Mouse (Mus musculus): Measurements from ENCODE around the gene Gna13. TPM values are rescaled to one million over a fixed set of nuclear protein-coding genes. Genes with fewer than 3 reads are reported as not detected.
A peak's percentile ranks its signal among the peaks of the same experiment; 100 is the strongest.

Gene Gna13
- polyA plus RNA-seq, 1 experiment from 2014 or later, result 24.5 TPM

GRCm38 (mm10) chr11:109417472-109418040 is 54.9 kb downstream of the Gna13 start:
- WGBS, result 85% methylated on average over 9 of the region's 9 CpGs
- H3K4me1 ChIP-seq (ENCODE audit: control insufficient read depth, insufficient read depth, low read length), result no peaks in the 10 kb centered on the region
- no peak for ATAC-seq (ENCODE audit: low read depth)

DNA sequence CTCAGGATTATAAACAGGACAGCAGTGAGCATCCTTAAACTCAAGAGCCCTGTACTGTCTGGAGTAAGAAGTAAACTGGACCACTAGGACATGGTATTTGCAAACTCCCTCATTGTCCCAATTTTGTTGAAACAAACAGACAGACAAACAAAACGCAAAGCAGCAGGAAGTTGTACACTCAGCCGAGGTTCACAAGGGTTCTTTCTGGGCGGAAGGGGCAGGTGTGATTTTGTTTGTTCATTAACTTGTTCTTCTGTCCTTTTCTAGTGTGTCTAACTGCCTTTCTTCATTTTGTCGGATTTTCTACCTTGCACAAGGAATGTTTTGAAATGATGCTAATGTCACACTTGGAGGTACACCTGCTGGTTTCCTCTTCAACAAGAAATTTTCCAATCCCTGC is 56.8 kb downstream of the Gna13 start:
- Histone ChIP-seq H3K36me3 (ENCODE audit: control insufficient read depth, insufficient read depth, low read length) (no peaks in the 10 kb centered on the region), H3K4me3 (ENCODE audit: low read depth, low read length) (no peak overlapping the region), H3K9ac (ENCODE audit: low read depth, low read length) (no peak overlapping the region), H3K27ac (replicated peaks; ENCODE audit: low read depth, low read length) (no peak overlapping the region), H3K4me2 (ENCODE audit: low read depth, low read length) (no peak overlapping the region), H3K9me3 (ENCODE audit: control insufficient read depth, low read length) (peaks cover 5% of the 10 kb centered on the region; the same call in 1 of the 2 replicates), H3K4me1 (ENCODE audit: control insufficient read depth, insufficient read depth, low read length) (no peaks in the 10 kb centered on the region), H3K27me3 (replicated peaks; ENCODE audit: control insufficient read depth, insufficient read depth, low read length) (no peaks in the 10 kb centered on the region)
- ATAC-seq (ENCODE audit: low read depth) (no peak), DNase-seq (ENCODE audit: low spot score) (no peak)
- WGBS, result 48% methylated on average over 4 of the region's 4 CpGs

More at GRCm38 (mm10) chr11:109417472-109418040, 54.9 kb downstream of the Gna13 start:
- H3K27me3 ChIP-seq (replicated peaks; ENCODE audit: control insufficient read depth, insufficient read depth, low read length), result no peaks in the 10 kb centered on the region
- H3K9me3 ChIP-seq (ENCODE audit: control insufficient read depth, low read length), result peaks cover 5% of the 10 kb centered on the region; the same call in 1 of the 2 replicates
- no peak overlapping the region for H3K4me2 ChIP-seq (ENCODE audit: low read depth, low read length)
- no peaks in the 10 kb centered on the region for H3K36me3 ChIP-seq (ENCODE audit: control insufficient read depth, insufficient read depth, low read length)
- H3K9ac ChIP-seq (ENCODE audit: low read depth, low read length), result no peak overlapping the region
- H3K27ac ChIP-seq (replicated peaks; ENCODE audit: low read depth, low read length), result no peak overlapping the region
- H3K4me3 ChIP-seq (ENCODE audit: low read depth, low read length), result no peak overlapping the region
- DNase-seq (ENCODE audit: low spot score), result no peak

- H3K27ac ChIP-seq (replicated peaks; ENCODE audit: low read depth, low read length), result no peak overlapping the region
- peak overlapping the region; percentile 15; the same call in 1 of the 2 replicates for H3K4me2 ChIP-seq (ENCODE audit: low read depth, low read length)
- no peaks in the 10 kb centered on the region for H3K36me3 ChIP-seq (ENCODE audit: control insufficient read depth, insufficient read depth, low read length)
- H3K4me1 ChIP-seq (ENCODE audit: control insufficient read depth, insufficient read depth, low read length), result no peaks in the 10 kb centered on the region
- 40% methylated on average over 16 of the region's 16 CpGs for WGBS
- H3K4me3 ChIP-seq (ENCODE audit: low read depth, low read length), result no peak overlapping the region
- DNase-seq (ENCODE audit: low spot score) (no peak), ATAC-seq (ENCODE audit: low read depth) (no peak)
- H3K9ac ChIP-seq (ENCODE audit: low read depth, low read length), result no peak overlapping the region
- H3K27me3 ChIP-seq (replicated peaks; ENCODE audit: control insufficient read depth, insufficient read depth, low read length), result no peaks in the 10 kb centered on the region
- peaks cover 5% of the 10 kb centered on the region; the same call in 1 of the 2 replicates for H3K9me3 ChIP-seq (ENCODE audit: control insufficient read depth, low read length)
Measured at GRCm38 (mm10) chr11:109419961-109420566, 57.4 kb downstream of the Gna13 start.

GRCm38 (mm10) chr11:109420567-109420962 is 57.9 kb downstream of the Gna13 start:
- Histone ChIP-seq H3K36me3 (ENCODE audit: control insufficient read depth, insufficient read depth, low read length) (no peaks in the 10 kb centered on the region), H3K27ac (replicated peaks; ENCODE audit: low read depth, low read length) (no peak overlapping the region), H3K4me3 (ENCODE audit: low read depth, low read length) (no peak overlapping the region), H3K4me2 (ENCODE audit: low read depth, low read length) (peak overlapping the region; percentile 15; the same call in 1 of the 2 replicates), H3K9ac (ENCODE audit: low read depth, low read length) (no peak overlapping the region), H3K27me3 (replicated peaks; ENCODE audit: control insufficient read depth, insufficient read depth, low read length) (no peaks in the 10 kb centered on the region), H3K9me3 (ENCODE audit: control insufficient read depth, low read length) (peaks cover 5% of the 10 kb centered on the region; the same call in 1 of the 2 replicates), H3K4me1 (ENCODE audit: control insufficient read depth, insufficient read depth, low read length) (no peaks in the 10 kb centered on the region)
- ATAC-seq (ENCODE audit: low read depth) (no peak), DNase-seq (ENCODE audit: low spot score) (no peak)
- 77% methylated on average over 14 of the region's 14 CpGs for WGBS

GRCm38 (mm10) chr11:109421205-109421604 is 58.6 kb downstream of the Gna13 start:
- no peak overlapping the region for H3K4me3 ChIP-seq (ENCODE audit: low read depth, low read length)
- no peaks in the 10 kb centered on the region for H3K4me1 ChIP-seq (ENCODE audit: control insufficient read depth, insufficient read depth, low read length)
- peaks cover 5% of the 10 kb centered on the region; the same call in 1 of the 2 replicates for H3K9me3 ChIP-seq (ENCODE audit: control insufficient read depth, low read length)
- WGBS, result 74% methylated on average over 5 of the region's 5 CpGs
- H3K9ac ChIP-seq (ENCODE audit: low read depth, low read length), result no peak overlapping the region
- no peak overlapping the region for H3K27ac ChIP-seq (replicated peaks; ENCODE audit: low read depth, low read length)
- DNase-seq (ENCODE audit: low spot score), result no peak
- no peaks in the 10 kb centered on the region for H3K27me3 ChIP-seq (replicated peaks; ENCODE audit: control insufficient read depth, insufficient read depth, low read length)
- H3K36me3 ChIP-seq (ENCODE audit: control insufficient read depth, insufficient read depth, low read length), result no peaks in the 10 kb centered on the region
- no peak for ATAC-seq (ENCODE audit: low read depth)
- H3K4me2 ChIP-seq (ENCODE audit: low read depth, low read length), result no peak overlapping the region

GRCm38 (mm10) chr11:109422263-109422662 is 59.6 kb downstream of the Gna13 start:
- H3K4me2 ChIP-seq (ENCODE audit: low read depth, low read length), result no peak overlapping the region
- H3K4me3 ChIP-seq (ENCODE audit: low read depth, low read length), result no peak overlapping the region
- no peak overlapping the region for H3K27ac ChIP-seq (replicated peaks; ENCODE audit: low read depth, low read length)
- H3K27me3 ChIP-seq (replicated peaks; ENCODE audit: control insufficient read depth, insufficient read depth, low read length), result no peaks in the 10 kb centered on the region
- no peaks in the 10 kb centered on the region for H3K36me3 ChIP-seq (ENCODE audit: control insufficient read depth, insufficient read depth, low read length)
- ATAC-seq (ENCODE audit: low read depth), result no peak
- H3K4me1 ChIP-seq (ENCODE audit: control insufficient read depth, insufficient read depth, low read length), result peaks cover 6% of the 10 kb centered on the region
- 94% methylated on average over 4 of the region's 4 CpGs for WGBS
- H3K9me3 ChIP-seq (ENCODE audit: control insufficient read depth, low read length), result peaks cover 5% of the 10 kb centered on the region; the same call in 1 of the 2 replicates
- DNase-seq (ENCODE audit: low spot score), result no peak
- no peak overlapping the region for H3K9ac ChIP-seq (ENCODE audit: low read depth, low read length)

DNA sequence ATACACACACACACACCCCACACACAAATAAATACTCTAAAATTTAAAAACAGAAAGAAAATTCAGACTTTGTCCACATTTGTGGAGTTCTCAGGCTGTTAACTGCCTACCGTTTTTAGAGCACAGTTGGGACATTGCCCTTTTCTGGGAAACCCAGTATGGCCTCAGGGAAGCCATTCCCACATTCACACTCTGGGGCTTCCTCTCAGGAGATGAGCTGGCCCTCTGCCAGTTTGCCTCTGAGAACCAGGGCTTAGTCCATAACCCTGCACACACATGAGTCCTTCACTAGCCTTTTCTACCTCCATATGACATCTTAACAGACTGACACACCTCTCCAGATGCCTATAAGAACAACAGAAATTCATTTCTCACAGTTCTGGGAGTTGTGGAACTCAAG is 60.7 kb downstream of the Gna13 start:
- no peak for ATAC-seq (ENCODE audit: low read depth)
- 59% methylated on average over 1 of the region's 1 CpGs for WGBS
- Histone ChIP-seq H3K9ac (ENCODE audit: low read depth, low read length) (no peak overlapping the region), H3K4me1 (ENCODE audit: control insufficient read depth, insufficient read depth, low read length) (peaks cover 6% of the 10 kb centered on the region), H3K4me3 (ENCODE audit: low read depth, low read length) (no peak overlapping the region), H3K27me3 (replicated peaks; ENCODE audit: control insufficient read depth, insufficient read depth, low read length) (no peaks in the 10 kb centered on the region), H3K36me3 (ENCODE audit: control insufficient read depth, insufficient read depth, low read length) (no peaks in the 10 kb centered on the region), H3K9me3 (ENCODE audit: control insufficient read depth, low read length) (peaks cover 5% of the 10 kb centered on the region; the same call in 1 of the 2 replicates), H3K27ac (replicated peaks; ENCODE audit: low read depth, low read length) (no peak overlapping the region), H3K4me2 (ENCODE audit: low read depth, low read length) (no peak overlapping the region)
- DNase-seq (ENCODE audit: low spot score), result no peak

GRCm38 (mm10) chr11:109425392-109426271 is 63.0 kb downstream of the Gna13 start, which contains the start of gene Amz2:
Amz2 (plus strand) TSS chr11:109425946.
- DNase-seq (ENCODE audit: low spot score) (peak; percentile 99), ATAC-seq (ENCODE audit: low read depth) (peak; percentile 96)
- Histone ChIP-seq H3K9me3 (ENCODE audit: control insufficient read depth, low read length) (peaks cover 5% of the 10 kb centered on the region; the same call in 1 of the 2 replicates), H3K4me2 (ENCODE audit: low read depth, low read length) (peak within 1 kb of the TSS; percentile 54), H3K27ac (replicated peaks; ENCODE audit: low read depth, low read length) (peak within 1 kb of the TSS; percentile 72), H3K27me3 (replicated peaks; ENCODE audit: control insufficient read depth, insufficient read depth, low read length) (no peaks in the 10 kb centered on the region), H3K36me3 (ENCODE audit: control insufficient read depth, insufficient read depth, low read length) (peaks cover 23% of the 10 kb centered on the region), H3K4me1 (ENCODE audit: control insufficient read depth, insufficient read depth, low read length) (peaks cover 6% of the 10 kb centered on the region), H3K4me3 (ENCODE audit: low read depth, low read length) (peak within 1 kb of the TSS; percentile 54), H3K9ac (ENCODE audit: low read depth, low read length) (peak within 1 kb of the TSS; percentile 76)
- WGBS, result 2% methylated on average over 54 of the region's 65 CpGs
